Mouse (Mus musculus): ENCODE measurements around the gene Mki67. TPM values are rescaled to one million over a fixed set of nuclear protein-coding genes. Genes with fewer than 3 reads are reported as not detected.

Gene Mki67
- total and polyA plus RNA-seq, 2 experiments from 2014 or later, result 8.0 to 24.2 TPM

GRCm38 (mm10) chr7:135723672-135724341, 7.6 kb upstream of the Mki67 start:
- Histone ChIP-seq H3K27ac (ENCODE audit: low read depth) (no peak overlapping the region), H3K9me3 (replicated peaks; ENCODE audit: control insufficient read depth, low read length) (no peaks in the 10 kb centered on the region), H3K9ac (replicated peaks; ENCODE audit: low read depth, low read length) (no peak overlapping the region), H3K36me3 (replicated peaks; ENCODE audit: control insufficient read depth, insufficient read depth, low read length) (no peaks in the 10 kb centered on the region), H3K4me1 (ENCODE audit: control insufficient read depth, insufficient read depth) (0 out of 2 replicates have a peak, but pooled peaks cover 7% of the 10 kb centered on the region), H3K4me2 (ENCODE audit: low read depth, low read length) (no peak overlapping the region), H3K4me3 (ENCODE audit: low read depth, low read length) (no peak overlapping the region), H3K27me3 (ENCODE audit: control insufficient read depth, insufficient read depth, low read length) (no peaks in the 10 kb centered on the region)
- no peak; the same call in 1 of the 2 replicates for ATAC-seq (ENCODE audit: insufficient read depth, low read depth)
- TF ChIP-seq EP300 (IDR thresholded peaks at IDR 0.05; ENCODE audit: low read depth), result no peak
- TF ChIP-seq CTCF (IDR thresholded peaks at IDR 0.05; ENCODE audit: low read depth), result no peak
- no peak for DNase-seq (ENCODE audit: low spot score)
- 56% methylated on average over 6 of the region's 6 CpGs for WGBS

- Histone ChIP-seq H3K27me3 (ENCODE audit: control insufficient read depth, insufficient read depth, low read length) (no peaks in the 10 kb centered on the region), H3K9me3 (replicated peaks; ENCODE audit: control insufficient read depth, low read length) (no peaks in the 10 kb centered on the region), H3K4me3 (ENCODE audit: low read depth, low read length) (no peak overlapping the region), H3K27ac (ENCODE audit: low read depth) (no peak overlapping the region), H3K4me2 (ENCODE audit: low read depth, low read length) (no peak overlapping the region), H3K36me3 (replicated peaks; ENCODE audit: control insufficient read depth, insufficient read depth, low read length) (no peaks in the 10 kb centered on the region), H3K4me1 (ENCODE audit: control insufficient read depth, insufficient read depth) (0 out of 2 replicates have a peak, but pooled peaks cover 7% of the 10 kb centered on the region), H3K9ac (replicated peaks; ENCODE audit: low read depth, low read length) (no peak overlapping the region)
- WGBS, result 63% methylated on average over 6 of the region's 6 CpGs
- ATAC-seq (ENCODE audit: insufficient read depth, low read depth), result no peak
- no peak for DNase-seq (ENCODE audit: low spot score)
- no peak for TF ChIP-seq EP300 (IDR thresholded peaks at IDR 0.05; ENCODE audit: low read depth)
- no peak for TF ChIP-seq CTCF (IDR thresholded peaks at IDR 0.05; ENCODE audit: low read depth)
These were observed 6.1 kb upstream of the Mki67 start for GRCm38 (mm10) chr7:135722011-135722838.

- DNase-seq (ENCODE audit: low spot score), result no peak
- Histone ChIP-seq H3K27ac (ENCODE audit: low read depth) (no peak overlapping the region), H3K4me2 (ENCODE audit: low read depth, low read length) (no peak overlapping the region), H3K27me3 (ENCODE audit: control insufficient read depth, insufficient read depth, low read length) (no peaks in the 10 kb centered on the region), H3K9ac (replicated peaks; ENCODE audit: low read depth, low read length) (no peak overlapping the region), H3K4me3 (ENCODE audit: low read depth, low read length) (no peak overlapping the region), H3K4me1 (ENCODE audit: control insufficient read depth, insufficient read depth) (0 out of 2 replicates have a peak, but pooled peaks cover 7% of the 10 kb centered on the region), H3K9me3 (replicated peaks; ENCODE audit: control insufficient read depth, low read length) (no peaks in the 10 kb centered on the region), H3K36me3 (replicated peaks; ENCODE audit: control insufficient read depth, insufficient read depth, low read length) (no peaks in the 10 kb centered on the region)
- WGBS, result 53% methylated on average over 7 of the region's 7 CpGs
- no peak for ATAC-seq (ENCODE audit: insufficient read depth, low read depth)
- TF ChIP-seq EP300 (IDR thresholded peaks at IDR 0.05; ENCODE audit: low read depth) (no peak), CTCF (IDR thresholded peaks at IDR 0.05; ENCODE audit: low read depth) (no peak)
These were observed 5.4 kb upstream of the Mki67 start for GRCm38 (mm10) chr7:135721436-135721992.

GRCm38 (mm10) chr7:135716968-135717557, 902 bp upstream of the Mki67 start:
- H3K4me2 ChIP-seq (ENCODE audit: low read depth, low read length), result peak overlapping the region; percentile 66
- peak overlapping the region; percentile 93 for H3K4me3 ChIP-seq (ENCODE audit: low read depth, low read length)
- H3K27ac ChIP-seq (ENCODE audit: low read depth), result 0 out of 2 replicates have a peak overlapping the region, but pooled peaks have one; percentile 44
- H3K27me3 ChIP-seq (ENCODE audit: control insufficient read depth, insufficient read depth, low read length), result no peaks in the 10 kb centered on the region
- TF ChIP-seq EP300 (IDR thresholded peaks at IDR 0.05; ENCODE audit: low read depth), result no peak
- no peak for TF ChIP-seq CTCF (IDR thresholded peaks at IDR 0.05; ENCODE audit: low read depth)
- 58% methylated on average over 7 of the region's 7 CpGs for WGBS
- ATAC-seq (ENCODE audit: insufficient read depth, low read depth), result no peak
- DNase-seq (ENCODE audit: low spot score), result no peak
- H3K9ac ChIP-seq (replicated peaks; ENCODE audit: low read depth, low read length), result peak overlapping the region; percentile 44
- no peaks in the 10 kb centered on the region for H3K36me3 ChIP-seq (replicated peaks; ENCODE audit: control insufficient read depth, insufficient read depth, low read length)
- no peaks in the 10 kb centered on the region for H3K9me3 ChIP-seq (replicated peaks; ENCODE audit: control insufficient read depth, low read length)
- peaks cover 5% of the 10 kb centered on the region; the same call in 1 of the 2 replicates for H3K4me1 ChIP-seq (ENCODE audit: control insufficient read depth, insufficient read depth)

- H3K27me3 ChIP-seq (ENCODE audit: control insufficient read depth, insufficient read depth, low read length), result no peaks in the 10 kb centered on the region
- H3K4me2 ChIP-seq (ENCODE audit: low read depth, low read length), result peak overlapping the region; percentile 66
- H3K4me1 ChIP-seq (ENCODE audit: control insufficient read depth, insufficient read depth), result peaks cover 5% of the 10 kb centered on the region; the same call in 1 of the 2 replicates
- WGBS, result under 1% methylated on average over 26 of the region's 28 CpGs
- no peak for TF ChIP-seq EP300 (IDR thresholded peaks at IDR 0.05; ENCODE audit: low read depth)
- TF ChIP-seq CTCF (IDR thresholded peaks at IDR 0.05; ENCODE audit: low read depth), result no peak
- H3K4me3 ChIP-seq (ENCODE audit: low read depth, low read length), result peak overlapping the region; percentile 93
- H3K9ac ChIP-seq (replicated peaks; ENCODE audit: low read depth, low read length), result peak overlapping the region; percentile 60
- no peaks in the 10 kb centered on the region for H3K36me3 ChIP-seq (replicated peaks; ENCODE audit: control insufficient read depth, insufficient read depth, low read length)
- no peaks in the 10 kb centered on the region for H3K9me3 ChIP-seq (replicated peaks; ENCODE audit: control insufficient read depth, low read length)
- peak overlapping the region; percentile 44; the same call in 1 of the 2 replicates for H3K27ac ChIP-seq (ENCODE audit: low read depth)
- peak; percentile 95 for DNase-seq (ENCODE audit: low spot score)
- ATAC-seq (ENCODE audit: insufficient read depth, low read depth), result peak; percentile 97
These were observed 300 bp upstream of the Mki67 start for GRCm38 (mm10) chr7:135716445-135716877.

Measured in heart, postnatal 0 days (tissue).